Mouse (Mus musculus): ENCODE measurements at regions not wholly inside any gene's neighbourhood (a gene's known extent, or its start where the extent isn't known, plus 50 kb on each side); places are given as distances from the start of the nearest gene placed in this dataset.

DNA sequence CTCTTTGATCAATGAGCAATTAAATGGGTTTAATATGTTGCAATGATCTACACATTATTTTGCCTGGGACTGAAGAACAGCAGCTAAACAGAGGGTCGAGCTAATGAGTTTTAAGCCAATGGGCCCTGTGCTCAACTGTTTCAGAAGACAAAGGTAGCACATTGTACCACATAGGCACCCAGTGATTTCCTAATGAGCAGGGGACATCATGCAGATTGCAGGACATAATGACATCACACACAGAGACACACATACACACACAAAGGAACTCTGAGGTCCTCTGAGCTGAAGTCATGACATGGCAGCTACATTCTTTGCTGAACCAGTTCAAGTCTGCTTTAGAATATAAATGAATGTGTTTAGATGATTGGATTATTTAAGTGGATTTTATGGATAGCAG lies 71.9 kb downstream of the Zfp330 start:
- no peak for DNase-seq (ENCODE audit: low spot score in 2 of 2)

DNA sequence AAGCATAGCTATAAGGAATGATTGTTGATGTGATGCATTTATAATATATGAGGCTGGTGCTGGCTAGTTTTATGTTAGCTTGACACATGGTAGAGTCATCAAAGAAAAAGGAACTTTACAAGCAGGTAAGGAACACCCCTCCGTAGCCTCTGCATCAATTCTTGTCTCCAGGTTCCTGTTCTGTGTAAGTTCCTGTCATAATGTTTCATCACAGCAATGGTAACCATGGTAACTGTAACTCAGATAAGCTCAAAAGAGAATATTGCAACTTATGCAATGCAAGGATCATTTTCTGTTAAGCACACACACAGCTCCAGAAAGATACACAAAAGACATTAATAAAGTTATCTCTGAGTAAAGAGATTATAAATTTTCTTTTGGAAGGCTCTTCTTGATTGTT lies 73.5 kb downstream of the Zfp330 start:
- DNase-seq (ENCODE audit: low spot score in 2 of 2) = no peak

DNA sequence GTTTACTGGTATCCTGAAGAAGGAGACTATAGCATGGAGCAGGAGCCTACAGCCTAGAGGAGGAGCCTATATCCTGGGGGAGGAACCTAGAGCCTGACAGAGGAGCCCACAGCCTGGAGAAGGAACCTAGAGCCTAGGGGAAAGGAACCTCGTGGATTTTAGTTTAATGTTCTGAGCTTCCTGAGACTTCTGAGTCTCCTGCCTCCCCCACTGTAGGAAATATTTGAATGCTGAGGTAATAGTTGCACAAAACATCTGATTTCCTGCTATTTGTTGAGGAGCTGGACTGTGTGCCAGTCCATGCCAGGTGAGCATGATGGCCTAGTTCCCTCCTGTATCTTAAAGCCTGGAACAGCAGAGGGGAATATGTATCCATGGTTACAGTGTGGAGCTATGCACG lies 74.7 kb downstream of the Zfp330 start:
- DNase-seq (ENCODE audit: low spot score in 2 of 2) = no peak

DNA sequence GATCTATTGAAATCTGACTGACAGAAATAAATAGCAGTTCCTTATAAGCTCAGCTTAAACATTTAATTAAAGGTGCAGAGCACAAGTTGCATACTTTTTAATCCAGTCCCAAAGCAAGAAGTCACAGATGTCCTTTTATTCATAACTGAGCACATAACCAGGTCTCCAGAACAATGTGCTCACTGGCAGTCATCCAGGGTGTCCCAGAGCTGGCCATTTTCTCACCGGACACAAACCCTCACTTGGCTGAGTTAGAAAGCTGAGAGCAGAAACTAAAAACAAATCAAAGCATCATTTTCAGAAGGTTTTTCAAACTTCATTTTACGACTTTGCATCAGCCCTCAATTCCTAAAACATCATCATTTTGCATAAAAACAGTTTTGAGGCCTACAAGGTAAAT lies 75.9 kb downstream of the Zfp330 start:
- DNase-seq (ENCODE audit: low spot score in 2 of 2) = no peak

DNA sequence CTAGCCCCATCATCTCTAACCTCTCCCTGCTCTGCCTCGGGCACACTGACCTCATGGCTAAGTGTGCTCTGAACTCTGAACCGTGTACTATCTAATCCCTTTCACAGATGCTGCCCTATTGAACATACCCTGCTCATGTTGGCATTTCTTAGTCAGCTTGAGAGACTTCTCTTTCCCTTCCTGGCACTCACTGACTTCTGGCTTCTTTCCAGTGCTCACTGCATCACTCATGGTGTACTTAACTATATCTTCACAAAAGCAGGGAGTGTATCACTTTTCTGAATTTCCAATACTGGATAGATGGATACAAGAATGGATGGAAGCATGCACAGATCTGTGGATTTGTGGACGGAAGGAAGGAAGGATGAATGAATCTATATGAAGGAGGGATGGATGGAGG lies 80.9 kb downstream of the Zfp330 start:
- DNase-seq (ENCODE audit: low spot score in 2 of 2) = no peak

DNA sequence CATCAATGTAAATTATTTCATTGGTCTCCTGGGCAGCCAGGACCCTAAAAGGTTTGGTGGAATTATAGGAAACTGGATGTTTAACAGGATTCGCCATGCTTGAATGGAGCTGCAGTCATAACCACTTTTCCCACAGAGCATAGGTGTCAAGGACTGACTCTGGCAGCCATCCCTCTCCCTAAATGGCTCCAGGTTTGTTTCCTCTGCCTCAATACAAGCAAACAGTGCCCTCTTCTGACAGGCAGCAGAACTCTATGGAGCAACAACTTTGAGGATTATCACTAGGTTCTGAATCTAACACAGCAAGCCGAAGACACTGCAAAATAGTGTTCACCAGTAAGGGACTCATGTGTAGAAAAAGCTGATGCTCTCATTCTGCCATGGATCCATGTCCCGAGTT lies 84.6 kb downstream of the Zfp330 start:
- DNase-seq (ENCODE audit: low spot score in 2 of 2) = peak; percentile 11 to 39

DNA sequence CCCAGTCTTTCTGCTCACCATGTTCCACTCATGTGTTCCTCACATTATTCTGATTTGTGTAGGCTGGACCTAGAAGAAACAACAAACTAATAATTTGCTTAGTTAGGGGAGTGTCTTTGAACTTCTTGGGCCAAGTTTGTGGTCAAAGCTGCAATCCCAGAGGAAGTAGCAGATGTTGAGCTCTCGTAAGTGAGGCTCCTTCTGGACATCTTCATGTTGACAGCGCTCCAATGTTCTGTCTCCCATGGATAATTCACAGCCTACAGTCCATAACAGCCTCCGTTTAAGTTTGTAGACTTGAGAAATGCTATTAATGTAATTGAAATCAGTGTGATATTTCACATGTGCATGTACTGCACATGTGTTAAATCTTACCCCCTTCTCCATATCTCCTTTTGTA lies 88.0 kb downstream of the Zfp330 start:
- DNase-seq (ENCODE audit: low spot score in 2 of 2) = no peak

DNA sequence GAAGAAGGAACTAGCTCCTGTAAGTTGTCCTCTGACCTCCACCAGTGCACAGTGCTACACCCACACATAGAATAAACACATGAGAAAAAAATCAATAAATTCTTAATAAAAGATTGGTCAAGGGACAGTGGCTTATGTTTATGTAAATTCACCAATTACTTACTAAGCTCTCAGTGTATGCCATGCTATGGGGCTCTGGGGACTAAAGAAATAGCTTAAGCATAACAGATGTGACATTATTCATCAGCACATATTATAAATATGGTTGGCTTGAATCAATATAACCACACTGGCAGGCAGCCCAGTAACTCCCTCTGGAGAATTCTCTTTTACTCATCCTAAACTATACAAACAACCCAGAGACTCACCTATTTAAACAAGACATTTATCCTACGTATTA lies 95.2 kb downstream of the Zfp330 start:
- DNase-seq (ENCODE audit: low spot score in 2 of 2) = no peak

DNA sequence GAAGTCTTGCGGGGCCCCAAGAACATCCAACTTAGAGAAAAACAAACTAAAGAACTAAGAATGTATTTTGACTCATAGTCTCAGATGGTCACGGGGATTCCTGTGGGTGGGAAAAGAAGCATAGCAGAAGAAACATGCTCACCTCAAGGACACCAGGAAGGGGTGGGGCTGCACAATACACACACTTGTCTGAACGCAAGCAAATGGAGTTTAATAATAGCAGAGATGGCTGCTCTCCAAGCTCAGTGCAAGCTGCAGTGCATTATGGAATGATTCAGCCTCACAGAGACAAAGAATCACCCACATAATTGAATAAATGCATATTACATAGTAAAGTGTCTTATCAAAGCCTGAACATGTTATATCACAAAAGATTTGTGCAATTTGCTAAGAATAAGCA lies 96.2 kb downstream of the Zfp330 start:
- DNase-seq (ENCODE audit: low spot score in 2 of 2) = no peak

DNA sequence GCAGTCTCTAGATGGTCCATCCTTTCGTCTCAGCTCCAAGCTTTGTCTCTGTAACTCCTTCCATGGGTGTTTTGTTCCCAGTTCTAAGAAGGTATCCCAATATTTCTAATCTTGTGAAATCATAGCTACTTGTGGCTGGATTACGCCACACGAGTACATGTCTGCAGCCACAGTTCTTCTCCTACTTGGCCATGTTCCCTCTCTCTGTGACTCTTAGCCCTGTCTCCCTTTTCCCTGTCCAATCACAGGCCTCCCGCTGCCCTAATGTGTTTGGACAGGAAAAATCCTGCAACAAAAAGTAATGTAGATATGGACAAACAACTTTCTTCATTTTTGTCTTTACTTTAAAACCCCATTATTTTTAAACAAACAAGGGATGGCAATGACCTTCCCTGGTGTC lies 104.7 kb downstream of the Zfp330 start:
- no peak for DNase-seq (ENCODE audit: low spot score in 2 of 2)

DNA sequence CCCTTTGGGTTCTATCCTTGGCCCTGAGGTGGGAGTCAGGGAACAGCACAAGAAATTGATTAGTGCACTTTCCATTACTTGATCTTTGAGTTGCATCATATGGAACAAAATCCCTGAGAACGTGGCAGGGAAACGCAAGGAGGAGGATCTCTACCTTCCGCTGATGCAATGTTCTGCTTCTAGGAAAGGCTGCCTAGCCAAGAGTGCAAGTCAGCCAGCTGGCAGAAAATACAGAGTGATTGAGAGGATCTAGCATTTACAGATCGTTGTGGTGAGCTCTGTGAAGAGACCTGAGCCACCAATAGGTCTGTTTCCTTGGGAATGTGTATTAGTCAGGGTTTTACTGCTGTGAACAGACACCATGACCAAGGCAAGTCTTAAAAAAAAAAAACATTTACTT lies 108.8 kb downstream of the Zfp330 start:
- no peak for DNase-seq (ENCODE audit: low spot score in 2 of 2)

DNA sequence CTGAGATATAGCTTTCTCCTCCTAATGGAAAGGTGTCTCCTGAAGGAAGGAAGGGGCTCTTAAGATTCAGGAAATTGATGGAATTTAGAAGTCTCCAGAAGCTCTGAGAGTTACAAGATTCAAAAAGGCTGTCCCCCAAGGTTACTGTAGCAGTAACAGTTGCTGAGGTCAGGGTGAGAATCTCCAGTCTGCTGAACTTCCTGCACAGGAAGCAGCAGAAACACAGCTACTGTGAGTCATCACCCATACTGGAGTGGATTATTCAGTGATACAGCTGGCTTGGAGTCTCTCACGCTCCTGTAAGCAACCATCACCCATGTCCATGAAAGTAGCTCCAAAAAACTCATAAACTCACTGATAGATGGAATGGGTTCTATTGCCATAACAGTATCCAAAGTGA lies 133.5 kb downstream of the Zfp330 start:
- no peak for DNase-seq (ENCODE audit: low spot score in 2 of 2)

DNA sequence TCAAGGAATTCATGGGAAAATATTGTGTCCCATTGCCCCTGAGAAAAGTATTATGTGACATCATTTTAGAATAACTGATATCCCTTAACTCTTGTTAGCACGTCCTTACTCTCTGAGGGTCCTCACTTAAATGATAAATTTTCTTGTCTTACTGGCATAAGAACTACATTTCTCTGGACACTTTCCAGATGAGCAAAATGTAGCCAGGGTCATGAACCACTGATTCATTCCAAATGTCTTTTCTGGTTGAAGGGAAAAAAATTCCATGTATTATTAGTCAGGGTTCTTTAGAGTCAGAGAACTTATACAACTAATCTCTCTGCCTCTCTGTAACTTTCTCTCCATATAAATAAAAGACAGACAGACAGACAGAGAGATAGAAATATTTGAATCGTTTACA lies 143.5 kb downstream of the Zfp330 start:
- DNase-seq (ENCODE audit: low spot score in 2 of 2) = no peak

DNA sequence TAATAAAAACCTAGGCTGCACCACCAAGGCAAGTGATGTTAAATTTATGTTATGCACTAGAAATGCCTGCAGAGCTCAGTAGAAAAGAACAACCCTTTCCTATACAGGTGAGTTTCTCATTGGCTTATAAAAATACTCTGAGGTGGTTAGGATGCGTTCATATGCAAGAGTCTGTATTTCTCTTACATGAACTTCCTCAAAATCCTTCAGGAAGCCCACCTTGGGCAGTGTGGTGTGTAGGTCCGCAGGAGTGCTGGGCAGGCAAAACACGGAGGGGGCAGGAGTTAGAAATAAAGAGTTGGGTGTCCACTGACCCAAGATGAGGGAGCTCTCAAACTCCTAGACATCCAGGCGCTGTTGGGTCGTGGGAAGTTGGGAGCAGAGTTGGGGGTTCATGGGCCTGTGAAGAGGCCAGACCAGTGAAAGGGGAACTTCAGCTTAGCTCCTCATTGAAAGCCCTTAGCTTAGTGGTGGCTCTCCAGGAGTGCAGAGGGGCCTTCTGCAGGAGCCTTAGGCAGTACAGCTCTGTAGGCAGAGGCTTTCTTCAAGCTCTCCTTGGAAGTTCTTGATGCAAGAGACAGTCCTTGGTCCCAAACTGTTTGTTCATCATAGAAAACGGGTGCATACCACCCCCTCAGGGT lies 150.0 kb downstream of the Zfp330 start:
- no peak for DNase-seq (ENCODE audit: low spot score in 2 of 2)

DNA sequence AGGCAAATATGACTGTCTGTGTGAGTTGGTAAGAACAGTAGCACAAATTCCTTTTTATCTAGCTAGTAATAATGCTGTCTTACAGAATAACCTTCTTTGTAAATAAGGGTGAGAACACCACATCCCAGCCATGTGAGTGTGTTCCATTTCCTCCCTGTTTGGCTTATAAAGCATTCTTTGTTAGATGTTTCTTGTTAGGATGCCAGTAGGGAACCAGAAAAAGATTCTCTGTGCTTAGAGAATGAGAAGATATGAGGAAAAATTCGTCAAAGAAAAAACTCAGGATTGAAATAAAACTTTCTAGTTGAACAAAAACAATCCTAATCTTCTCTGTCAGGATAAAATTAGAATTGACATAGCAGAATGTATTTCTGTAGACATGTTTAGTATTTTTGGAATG lies 155.3 kb downstream of the Zfp330 start:
- no peak for DNase-seq (ENCODE audit: low spot score in 2 of 2)

DNA sequence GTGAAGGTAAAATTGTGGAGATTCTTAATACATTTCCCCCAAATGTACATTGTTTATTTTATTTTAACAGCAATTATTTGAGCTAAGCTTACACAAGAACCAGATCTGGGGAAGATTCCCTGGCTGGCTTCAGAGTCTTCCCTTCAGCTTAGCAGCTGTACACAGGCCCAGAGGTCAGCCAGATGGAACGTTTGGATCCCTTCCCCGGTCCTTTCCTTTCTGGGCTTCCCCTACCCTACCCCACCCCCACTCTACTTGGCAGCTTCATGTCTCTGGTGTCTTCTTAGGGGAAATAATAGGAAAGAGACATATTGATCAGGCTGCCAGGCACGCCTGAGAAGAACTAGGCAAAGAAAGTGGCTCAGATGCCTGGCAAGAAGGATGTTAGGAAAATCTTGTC lies 172.4 kb downstream of the Zfp330 start:
- peak in 1 of 2 experiments; percentile 3 for DNase-seq (ENCODE audit: low spot score in 2 of 2)

DNA sequence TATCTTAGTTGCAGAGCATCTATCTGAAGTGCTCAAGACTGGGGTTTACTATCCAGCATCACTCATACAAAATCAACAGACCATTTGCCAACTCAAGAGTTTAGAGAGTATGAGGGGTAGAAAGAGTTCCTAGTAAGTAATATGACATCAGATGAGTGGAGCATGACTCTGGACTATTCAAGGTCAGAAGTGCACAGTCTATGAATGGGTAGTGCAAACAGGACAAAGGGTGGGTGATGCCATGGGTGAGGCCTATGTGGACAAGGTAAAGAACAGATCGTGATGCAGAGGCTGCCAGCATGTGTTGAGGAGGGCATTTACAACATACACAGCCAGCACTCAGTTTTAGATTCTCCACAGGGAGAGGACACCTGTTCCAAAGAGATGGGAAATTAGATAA lies 170.4 kb upstream of the Il15 start:
- DNase-seq (ENCODE audit: low spot score in 2 of 2) = no peak

DNA sequence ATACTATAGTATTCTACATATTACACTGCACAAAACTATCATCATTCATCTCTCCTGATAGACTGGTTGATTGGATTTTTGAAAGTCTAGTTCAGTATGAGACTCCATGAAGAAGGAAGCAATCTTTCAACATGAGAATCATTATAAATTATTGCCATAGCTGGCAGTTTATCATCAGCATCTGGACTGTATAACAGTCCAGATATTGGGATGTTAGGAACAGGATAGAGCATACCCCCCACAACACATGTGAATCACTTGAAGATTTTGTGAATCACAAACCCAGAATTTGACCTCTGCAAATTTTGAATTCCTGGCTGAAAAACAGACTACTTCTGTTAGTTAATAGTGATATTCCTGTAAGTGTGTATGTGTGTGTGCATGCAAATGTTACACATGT lies 135.1 kb upstream of the Il15 start:
- no peak for DNase-seq (ENCODE audit: low spot score in 2 of 2)

DNA sequence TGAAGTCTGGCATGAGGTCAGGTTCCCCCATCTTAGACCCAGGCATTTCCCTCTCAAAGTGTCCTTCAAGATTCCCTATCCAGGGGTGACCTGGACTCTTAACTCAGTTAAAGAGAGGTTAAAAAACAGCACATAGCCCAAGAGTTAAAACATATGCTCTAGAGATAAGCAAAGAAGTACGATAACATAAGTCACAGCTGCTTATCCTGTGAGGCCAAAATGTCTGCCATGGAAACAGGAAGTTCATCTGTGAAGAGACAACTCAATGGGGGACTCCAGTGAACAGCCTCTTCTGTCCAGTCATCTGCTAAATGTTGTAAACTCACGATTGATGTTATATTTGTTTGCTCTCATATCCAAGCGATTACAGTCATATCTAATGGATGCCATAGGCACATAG lies 126.1 kb upstream of the Il15 start:
- no peak for DNase-seq (ENCODE audit: low spot score in 2 of 2)

DNA sequence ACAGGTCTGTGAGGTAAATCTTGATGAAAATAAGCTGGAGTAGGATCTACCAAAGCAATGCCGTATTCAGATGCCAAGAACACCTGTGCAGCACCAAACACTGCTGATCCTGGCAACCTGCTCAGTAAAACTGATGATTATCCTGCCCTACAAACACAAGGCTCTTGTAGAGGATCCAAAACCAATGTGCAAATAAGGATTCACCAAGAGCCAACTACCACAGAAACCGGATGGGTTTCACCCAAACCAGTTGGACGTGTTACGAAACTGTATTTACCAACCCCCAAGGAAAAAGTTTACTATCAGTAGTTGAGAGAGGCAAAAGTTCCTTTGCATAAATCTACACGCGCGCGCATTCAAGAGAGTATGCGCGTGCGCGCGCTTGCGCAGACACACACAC lies 120.8 kb upstream of the Il15 start:
- no peak for DNase-seq (ENCODE audit: low spot score in 2 of 2)

DNA sequence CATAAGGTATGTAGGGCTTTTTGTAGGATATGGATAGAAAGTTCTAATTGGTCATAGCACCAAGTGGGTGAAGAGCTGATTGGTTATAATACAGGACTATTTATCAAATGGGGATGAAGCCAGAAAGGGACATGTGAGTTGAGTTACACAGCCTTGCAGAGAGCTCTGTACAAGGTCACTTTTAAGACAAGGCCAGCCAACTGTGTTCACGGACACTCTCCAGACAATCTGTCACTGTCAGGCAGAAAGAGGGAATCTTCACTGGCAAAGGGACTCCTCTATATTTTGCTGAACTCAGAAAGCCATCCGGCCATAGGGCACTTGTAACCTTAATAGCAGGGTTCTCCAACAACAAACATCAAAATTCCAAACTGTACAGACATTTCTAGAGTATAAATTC lies 95.5 kb upstream of the Il15 start:
- DNase-seq (ENCODE audit: low spot score in 2 of 2) = no peak

DNA sequence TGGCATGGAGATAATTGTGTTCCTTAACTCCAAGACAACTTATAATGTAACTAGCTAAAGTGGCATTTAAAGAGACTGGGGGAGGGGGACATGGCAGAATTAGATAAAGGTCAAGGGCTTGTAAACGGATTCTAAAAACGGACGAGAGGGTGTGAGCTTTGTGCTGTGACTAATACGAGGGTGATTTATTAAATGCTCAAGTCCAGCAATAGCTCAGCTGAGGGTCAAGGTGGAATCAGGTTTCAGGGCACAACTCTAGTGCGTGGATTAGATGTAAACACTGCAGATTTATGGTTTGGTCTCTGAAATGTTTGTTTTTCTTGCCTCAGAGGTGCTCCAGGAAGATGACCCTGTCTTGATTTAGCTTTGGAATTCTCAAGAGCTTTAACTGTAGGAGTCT lies 74.8 kb upstream of the Il15 start:
- no peak for DNase-seq (ENCODE audit: low spot score in 2 of 2)

DNA sequence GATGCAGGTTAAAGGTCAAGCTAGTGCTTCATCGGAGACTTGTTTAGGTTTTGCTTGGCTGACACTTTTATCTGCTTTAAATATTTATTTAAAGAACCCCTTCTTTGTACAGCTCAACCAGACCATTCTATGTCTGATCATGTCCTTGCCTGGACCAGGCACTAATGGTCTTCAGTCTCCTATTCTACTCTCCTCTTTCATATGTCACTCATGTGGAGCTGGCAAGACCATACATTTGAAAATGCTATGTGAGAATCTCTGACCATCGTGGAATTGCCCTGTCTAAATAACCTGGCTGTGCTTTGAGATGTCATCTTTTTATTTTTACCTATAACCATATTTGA lies 74.4 kb upstream of the Il15 start:
- no peak for DNase-seq (ENCODE audit: low spot score in 2 of 2)

DNA sequence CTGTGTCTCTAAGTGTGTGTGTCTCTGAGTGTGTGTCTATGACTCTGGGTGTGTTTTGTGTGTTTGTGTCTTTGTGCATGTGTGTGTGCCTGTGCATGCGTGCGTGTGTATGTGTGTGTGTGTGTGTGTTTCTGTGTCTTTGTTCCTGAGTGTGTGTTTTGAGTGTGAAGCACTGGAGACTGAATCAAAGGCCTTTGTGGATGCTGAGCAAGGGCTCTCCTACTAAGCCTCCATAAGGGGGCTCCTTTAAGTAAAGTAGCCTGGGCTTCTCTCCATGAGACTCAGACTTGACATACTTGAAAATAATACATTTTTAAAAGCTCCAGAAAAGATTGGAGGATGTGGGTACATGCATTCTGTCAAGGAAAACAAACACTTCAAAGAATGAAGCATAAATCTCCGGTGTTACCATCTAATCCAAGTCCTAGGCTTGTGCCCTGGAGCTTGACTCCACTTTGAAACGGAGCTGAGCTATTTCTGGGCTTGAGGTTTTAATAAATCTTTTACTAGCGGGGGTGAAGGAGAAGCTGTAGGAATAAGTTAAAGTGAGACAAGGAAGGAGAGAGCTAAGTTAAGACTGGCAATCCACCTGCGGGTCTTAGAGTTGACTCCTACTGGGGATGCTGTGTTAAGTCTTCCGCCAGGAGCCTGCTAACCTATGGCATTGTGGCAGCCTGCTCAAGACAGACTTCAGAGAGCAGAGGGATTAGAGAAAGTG lies 73.8 kb upstream of the Il15 start:
- DNase-seq (ENCODE audit: low spot score in 2 of 2) = no peak
